ENCODE assay signal across 35 mouse cellular contexts in the genomic region with DNA sequence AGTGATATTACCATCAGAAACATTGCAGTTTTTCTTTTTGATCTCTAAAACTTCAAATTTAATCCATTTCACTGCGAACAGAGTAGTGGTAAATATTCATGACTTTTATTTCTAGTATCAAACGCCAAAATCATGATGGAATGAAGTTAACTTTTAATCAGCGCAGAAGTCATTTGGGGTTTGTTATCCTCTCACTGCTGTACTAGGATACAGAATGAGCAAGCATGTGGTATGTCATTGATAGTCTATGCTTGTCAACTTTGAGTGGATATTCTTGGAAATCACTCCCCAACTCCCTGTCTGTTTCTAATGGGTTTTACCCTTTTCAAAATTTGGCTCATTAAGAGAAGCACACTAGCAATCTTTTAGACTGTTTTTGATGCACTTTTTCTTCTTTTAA.
"Had no signal": no experiment of that assay in that cellular context is flagged by ENCODE, and none has a peak within 500 bp of the region (broad histone marks: within the 10 kb centered on the region; RNA-seq: fewer than 3 reads in every experiment).

No protein-coding gene starts in this region.

- DNase-seq: heart, postnatal 10 days; heart, postnatal 14 days; heart, postnatal 36 days; heart, postnatal 4 days; kidney, adult 11 months; kidney, adult 18-20 months; kidney, adult 2 months; kidney, adult 8-10 months; kidney, adult 9 months; kidney, postnatal 10 days; kidney, postnatal 14 days; kidney, postnatal 25 days; kidney, postnatal 36 days; kidney, postnatal 4 days; layer of hippocampus, adult 9-11 months; layer of hippocampus, postnatal 36 days had no signal

- H3K4me1 ChIP-seq: heart, embryonic 10.5 days; heart, embryonic 12.5 days; heart, embryonic 13.5 days; heart, embryonic 15.5 days; hindbrain, embryonic 10.5 days; hindbrain, embryonic 12.5 days; hindbrain, embryonic 13.5 days; hindbrain, embryonic 15.5 days; intestine, embryonic 15.5 days; kidney, embryonic 15.5 days had no signal

- H3K9me3 ChIP-seq: heart, embryonic 10.5 days; heart, embryonic 12.5 days; heart, embryonic 13.5 days; heart, embryonic 15.5 days; hindbrain, embryonic 10.5 days; hindbrain, embryonic 12.5 days; hindbrain, embryonic 13.5 days; hindbrain, embryonic 15.5 days; intestine, embryonic 15.5 days; kidney, embryonic 15.5 days had no signal

- H3K4me2 ChIP-seq: heart, embryonic 11.5 days; heart, embryonic 12.5 days; heart, embryonic 13.5 days; heart, embryonic 15.5 days; hindbrain, embryonic 12.5 days; hindbrain, embryonic 13.5 days; hindbrain, embryonic 14.5 days; hindbrain, embryonic 15.5 days; intestine, embryonic 15.5 days; kidney, embryonic 15.5 days had no signal

- H3K9ac ChIP-seq: heart, embryonic 12.5 days; heart, embryonic 13.5 days; heart, embryonic 15.5 days; hindbrain, embryonic 12.5 days; hindbrain, embryonic 13.5 days; hindbrain, embryonic 14.5 days; hindbrain, embryonic 15.5 days; intestine, embryonic 15.5 days; kidney, embryonic 15.5 days had no signal

- ATAC-seq: hindbrain, embryonic 16.5 days; hindbrain, postnatal 0 days; inflammation-experienced regulatory T-cells, adult 6 months; intestine, embryonic 15.5 days; intestine, embryonic 16.5 days; intestine, postnatal 0 days had no signal

- H3K36me3 ChIP-seq: heart, embryonic 10.5 days; heart, embryonic 12.5 days; heart, embryonic 13.5 days; heart, embryonic 15.5 days; hindbrain, embryonic 10.5 days; hindbrain, embryonic 12.5 days; hindbrain, embryonic 13.5 days; hindbrain, embryonic 15.5 days; intestine, embryonic 15.5 days; kidney, embryonic 15.5 days had no signal

- H3K27me3 ChIP-seq: heart, embryonic 12.5 days; heart, embryonic 13.5 days; heart, embryonic 15.5 days; hindbrain, embryonic 12.5 days; hindbrain, embryonic 13.5 days; hindbrain, embryonic 15.5 days; intestine, embryonic 15.5 days; kidney, embryonic 15.5 days had no signal

- H3K4me3 ChIP-seq: heart, embryonic 10.5 days; heart, embryonic 12.5 days; heart, embryonic 13.5 days; heart, embryonic 15.5 days; hindbrain, embryonic 10.5 days; hindbrain, embryonic 12.5 days; hindbrain, embryonic 13.5 days; hindbrain, embryonic 15.5 days; intestine, embryonic 15.5 days; kidney, embryonic 15.5 days; layer of hippocampus, adult 2 months had no signal

- H3K27ac ChIP-seq: heart, embryonic 10.5 days; heart, embryonic 13.5 days; heart, embryonic 15.5 days; hindbrain, embryonic 10.5 days; hindbrain, embryonic 12.5 days; hindbrain, embryonic 13.5 days; hindbrain, embryonic 14.5 days; hindbrain, embryonic 15.5 days; hindbrain, postnatal 0 days; intestine, embryonic 15.5 days; kidney, embryonic 15.5 days; kidney, postnatal 0 days; layer of hippocampus, adult 2 months had no signal
